Mouse (Mus musculus) megakaryocyte progenitor cell, adult 5-6 weeks (primary cell): ENCODE results near the gene Nomo1. TPM values are rescaled to one million over a fixed set of nuclear protein-coding genes. Genes with fewer than 3 reads are reported as not detected.

Experiments used
- total RNA-seq, 2 experiments: library from RNA; stranded (forward) in 1 of 2; stranded (reverse) in 1 of 2; fragments of 157-497, 149-512 nt in 1 of 2; fragments of 200-1000 nt in 1 of 2; gene quantifications; 2 replicates each; pipeline versions ENCODE4 v1.2.3 to v1.2.4; 2015 to 2017

The Nomo1 gene
- total RNA-seq, 2 experiments from 2014 or later, result 38.6 to 53.2 TPM

Other genes starting within 250 kb of the Nomo1 start
- gene Lmtk3, start 250.0 kb upstream of the Nomo1 start, total RNA-seq (2015), result 0.07 TPM in 2 replicates
- not detected in 2 replicates for gene Lmtk3, start 250.0 kb upstream of the Nomo1 start, total RNA-seq (2017)
- 1.2 and 1.7 TPM in 2 replicates for gene Sult2b1, start 249.0 kb upstream of the Nomo1 start, total RNA-seq (2015)
- 1.9 and 6.4 TPM in 2 replicates for gene Sult2b1, start 249.0 kb upstream of the Nomo1 start, total RNA-seq (2017)
- 17.9 and 26.3 TPM in 2 replicates for gene Cyth2, start 219.1 kb upstream of the Nomo1 start, total RNA-seq (2015)
- gene Cyth2, start 219.1 kb upstream of the Nomo1 start, total RNA-seq (2017), result 32.4 and 34.5 TPM in 2 replicates
- 0.05 TPM in 2 replicates for gene Kcnj14, start 208.9 kb upstream of the Nomo1 start, total RNA-seq (2015)
- not detected in 2 replicates for gene Kcnj14, start 208.9 kb upstream of the Nomo1 start, total RNA-seq (2017)
- gene Grwd1, start 202.8 kb upstream of the Nomo1 start, total RNA-seq (2015), result 22.6 and 25.1 TPM in 2 replicates
- gene Grwd1, start 202.8 kb upstream of the Nomo1 start, total RNA-seq (2017), result 24.2 and 26.9 TPM in 2 replicates
- gene Kdelr1, start 160.9 kb upstream of the Nomo1 start, total RNA-seq (2015), result 113 and 145 TPM in 2 replicates
- gene Kdelr1, start 160.9 kb upstream of the Nomo1 start, total RNA-seq (2017), result 68.3 and 73.1 TPM in 2 replicates
- gene Grin2d, start 155.3 kb upstream of the Nomo1 start, total RNA-seq (2015), result not detected in 2 replicates
- under 0.01 TPM in 1 of 2 replicates, not detected in the other for gene Grin2d, start 155.3 kb upstream of the Nomo1 start, total RNA-seq (2017)
- gene Syngr4, start 137.0 kb upstream of the Nomo1 start, total RNA-seq (2015), result 1.3 and 1.5 TPM in 2 replicates
- 2.1 TPM in 1 of 2 replicates, not detected in the other for gene Syngr4, start 137.0 kb upstream of the Nomo1 start, total RNA-seq (2017)
- 5.3 TPM in 2 replicates for gene Tmem143, start 136.8 kb upstream of the Nomo1 start, total RNA-seq (2015)
- gene Tmem143, start 136.8 kb upstream of the Nomo1 start, total RNA-seq (2017), result 8.1 and 17.2 TPM in 2 replicates
- 238 and 280 TPM in 2 replicates for gene Emp3, start 112.3 kb upstream of the Nomo1 start, total RNA-seq (2015)
- gene Emp3, start 112.3 kb upstream of the Nomo1 start, total RNA-seq (2017), result 186 and 203 TPM in 2 replicates
- gene Ccdc114, start 109.6 kb upstream of the Nomo1 start, total RNA-seq (2015), result 0.99 and 2.0 TPM in 2 replicates
- gene Ccdc114, start 109.6 kb upstream of the Nomo1 start, total RNA-seq (2017), result 2.6 and 3.3 TPM in 2 replicates
- gene Abcc6, start 3.4 kb upstream of the Nomo1 start, total RNA-seq (2015), result not detected in 2 replicates
- not detected in 2 replicates for gene Abcc6, start 3.4 kb upstream of the Nomo1 start, total RNA-seq (2017)
- not detected in 2 replicates for gene Kcnj11, start 67.1 kb downstream of the Nomo1 start, total RNA-seq (2015)
- not detected in 2 replicates for gene Kcnj11, start 67.1 kb downstream of the Nomo1 start, total RNA-seq (2017)
- not detected in 2 replicates for gene Abcc8, start 146.3 kb downstream of the Nomo1 start, total RNA-seq (2015)
- not detected in 2 replicates for gene Abcc8, start 146.3 kb downstream of the Nomo1 start, total RNA-seq (2017)
- gene Ush1c, start 204.8 kb downstream of the Nomo1 start, total RNA-seq (2015), result not detected in 2 replicates
- not detected in 2 replicates for gene Ush1c, start 204.8 kb downstream of the Nomo1 start, total RNA-seq (2017)
- gene Otog, start 207.3 kb downstream of the Nomo1 start, total RNA-seq (2015), result not detected in 2 replicates
- gene Otog, start 207.3 kb downstream of the Nomo1 start, total RNA-seq (2017), result not detected in 2 replicates